Mouse (Mus musculus) heart, adult 2 months (tissue): Measurements from ENCODE around the gene Clip3.

ENCODE experiments used
- CTCF ChIP-seq: fragments of 200-600 bp; IDR thresholded peaks from 2 replicates; pipeline ENCODE4 v1.8.1; 2022; ENCODE audit warnings: antibody characterized with exemption, mild to moderate bottlenecking, moderate library complexity
- EP300 ChIP-seq: fragments of 200-500 bp; IDR thresholded peaks from 2 replicates; pipeline ENCODE4 v1.6.1; 2011; ENCODE audit warnings: low read depth, low read length, control low read depth; ENCODE audit not compliant: insufficient read depth
- POLR2A ChIP-seq: fragments of 200-500 bp; IDR thresholded peaks from 2 replicates; pipeline ENCODE4 v1.6.1; 2011; ENCODE audit warnings: mild to moderate bottlenecking, low read depth, low read length, control low read depth; ENCODE audit not compliant: insufficient read depth

GRCm38 (mm10) chr7:30323795-30324194 lies 32.3 kb downstream of the Clip3 start, which contains the start of gene Sdhaf1:
- TF ChIP-seq CTCF (no peak), POLR2A (no peak), EP300 (no peak)
